Mouse (Mus musculus) liver, embryonic 11.5 days (tissue): ENCODE results near the gene Tnrc6b. TPM values are rescaled to one million over a fixed set of nuclear protein-coding genes. Genes with fewer than 3 reads are reported as not detected.

ENCODE experiments used
- ATAC-seq: fragments of 200-750 bp; cut with Nextera tagmentation; replicated peaks from 2 replicates; pipeline ENCODE4 v1.8.0; 2017; ENCODE audit warnings: moderate number of reproducible peaks, mild to moderate bottlenecking, moderate TSS enrichment, moderate library complexity; ENCODE audit not compliant: low FRiP score
- DNase-seq: peaks from one replicate; pipeline ENCODE4 v3.0.0-alpha.2; 2017; ENCODE audit warnings: low spot score
- H3K27ac ChIP-seq: fragments of 300-500 bp; sonication (generic); 2 replicates; pipeline ENCODE4 v1.5.1; 2014; ENCODE audit warnings: mild to moderate bottlenecking, low read depth, low read length, control low read depth
- H3K27me3 ChIP-seq: fragments of 300-500 bp; sonication (generic); replicated peaks from 2 replicates; pipeline ENCODE4 v1.6.1; 2014; ENCODE audit warnings: low read length, mixed read lengths; ENCODE audit not compliant: control insufficient read depth, insufficient read depth
- H3K36me3 ChIP-seq: fragments of 300-500 bp; sonication (generic); 2 replicates; pipeline ENCODE4 v1.6.1; 2014; ENCODE audit warnings: mild to moderate bottlenecking, low read length, moderate library complexity, mixed read lengths; ENCODE audit not compliant: control insufficient read depth, insufficient read depth
- H3K4me1 ChIP-seq: fragments of 300-500 bp; sonication (generic); replicated peaks from 2 replicates; pipeline ENCODE4 v1.6.1; 2014; ENCODE audit warnings: low read length, mixed read lengths; ENCODE audit not compliant: control insufficient read depth, insufficient read depth
- H3K4me2 ChIP-seq: fragments of 300-500 bp; sonication (generic); 2 replicates; pipeline ENCODE4 v1.6.1; 2014; ENCODE audit warnings: mild to moderate bottlenecking, control low read depth, moderate library complexity
- H3K4me3 ChIP-seq: fragments of 300-500 bp; sonication (generic); 2 replicates; pipeline ENCODE4 v1.5.1; 2014; ENCODE audit warnings: low read depth, low read length, control low read depth
- H3K9ac ChIP-seq: fragments of 300-500 bp; sonication (generic); 2 replicates; pipeline ENCODE4 v1.6.1; 2014; ENCODE audit warnings: low read depth, low read length, control low read depth
- H3K9me3 ChIP-seq: fragments of 300-500 bp; sonication (generic); 2 replicates; pipeline ENCODE4 v1.6.1; 2016; ENCODE audit warnings: low read length, inconsistent platforms, mixed read lengths; ENCODE audit not compliant: control insufficient read depth
- WGBS: fragments of 180-500 bp; shearing (Covaris S2); extraction: QIAGEN DNeasy Blood & Tissue Kit; methylation state at CpG from one replicate; pipeline ENCODE4 v1.1.7; 2014; 5-methylcytosine and 5-hydroxymethylcytosine counted together
- polyA plus RNA-seq: library from polyadenylated mRNA; unstranded; fragments of >200 nt; fragmentation: Nextera tagmentation; extraction: Ambion mirVana; gene quantifications from 2 replicates; pipeline ENCODE4 v1.2.1, GENCODE M21; 2014

Tnrc6b gene
- polyA plus RNA-seq, 1 experiment from 2014 or later = 18.5 TPM

- peaks cover 5% of the 10 kb centered on the region; the same call in 1 of the 2 replicates for H3K4me1 ChIP-seq
- DNase-seq (no peak), ATAC-seq (no peak)
- H3K36me3 ChIP-seq = no peaks in the 10 kb centered on the region
- H3K9ac ChIP-seq = no peak overlapping the region
- 54% methylated on average over 7 of the region's 7 CpGs for WGBS
- H3K9me3 ChIP-seq = no peaks in the 10 kb centered on the region
- no peak overlapping the region for H3K27ac ChIP-seq
- H3K4me2 ChIP-seq = no peak overlapping the region
- no peak overlapping the region for H3K4me3 ChIP-seq
- H3K27me3 ChIP-seq = peaks cover 2% of the 10 kb centered on the region
Observed at GRCm38 (mm10) chr15:80680347-80681030, 30.6 kb upstream of the Tnrc6b start.

DNA sequence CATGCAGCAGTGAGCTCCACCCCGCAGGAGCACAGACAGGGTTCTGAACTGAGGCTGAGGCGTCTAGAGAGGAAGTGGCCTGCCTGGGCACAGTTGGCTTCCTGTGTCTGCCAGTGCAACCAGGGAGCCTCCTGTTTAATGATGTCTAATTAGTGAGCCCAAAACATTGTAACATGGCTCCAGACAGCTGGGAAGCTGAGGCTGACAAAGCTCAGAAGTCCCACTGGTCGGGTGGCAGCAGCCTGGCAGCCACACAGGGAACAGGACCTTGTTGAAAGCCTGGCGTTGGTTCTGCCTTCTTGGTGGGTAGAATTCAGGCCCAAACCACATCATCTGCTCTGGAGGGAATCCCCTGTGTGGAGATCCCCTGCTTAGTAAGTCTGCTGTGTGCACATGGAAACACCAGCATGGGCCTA, 29.6 kb upstream of the Tnrc6b start:
- no peak overlapping the region for H3K27ac ChIP-seq
- H3K9me3 ChIP-seq = no peaks in the 10 kb centered on the region
- DNase-seq (no peak), ATAC-seq (no peak)
- WGBS = 58% methylated on average over 4 of the region's 4 CpGs
- H3K4me1 ChIP-seq = peaks cover 5% of the 10 kb centered on the region; the same call in 1 of the 2 replicates
- no peak overlapping the region for H3K4me3 ChIP-seq
- no peak overlapping the region for H3K9ac ChIP-seq
- H3K36me3 ChIP-seq = no peaks in the 10 kb centered on the region
- no peak overlapping the region for H3K4me2 ChIP-seq
- H3K27me3 ChIP-seq = peaks cover 3% of the 10 kb centered on the region

DNA sequence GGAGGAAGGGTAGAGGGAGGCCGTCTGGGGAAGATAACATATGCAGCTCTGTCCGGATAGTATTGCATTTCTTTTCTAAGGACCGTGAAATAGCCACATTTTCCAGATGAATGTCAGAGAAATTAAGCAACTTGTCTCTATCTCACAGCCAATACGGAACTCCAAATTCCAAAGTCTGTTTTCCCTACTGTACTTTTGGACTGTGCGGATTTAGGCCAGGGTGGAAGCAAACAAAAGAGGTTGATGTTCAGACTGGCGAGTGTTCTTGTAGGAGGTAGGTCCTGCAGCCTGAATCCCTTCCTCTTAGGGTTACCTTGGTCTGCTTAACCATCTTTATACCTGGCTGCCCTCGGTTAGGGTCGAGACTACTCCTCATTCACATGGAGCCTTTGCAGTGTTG, 28.8 kb upstream of the Tnrc6b start:
- Histone ChIP-seq H3K36me3 (no peaks in the 10 kb centered on the region), H3K9me3 (no peaks in the 10 kb centered on the region), H3K27ac (no peak overlapping the region), H3K9ac (no peak overlapping the region), H3K4me2 (no peak overlapping the region), H3K4me3 (no peak overlapping the region), H3K4me1 (peaks cover 5% of the 10 kb centered on the region; the same call in 1 of the 2 replicates), H3K27me3 (peaks cover 10% of the 10 kb centered on the region)
- ATAC-seq (no peak), DNase-seq (no peak)
- WGBS = 74% methylated on average over 8 of the region's 8 CpGs

- Histone ChIP-seq H3K9me3 (no peaks in the 10 kb centered on the region), H3K36me3 (no peaks in the 10 kb centered on the region), H3K4me2 (no peak overlapping the region), H3K27me3 (peaks cover 10% of the 10 kb centered on the region), H3K27ac (no peak overlapping the region), H3K4me1 (peaks cover 5% of the 10 kb centered on the region; the same call in 1 of the 2 replicates), H3K4me3 (no peak overlapping the region), H3K9ac (no peak overlapping the region)
- DNase-seq (no peak), ATAC-seq (no peak)
- 80% methylated on average over 6 of the region's 6 CpGs for WGBS
Observed at GRCm38 (mm10) chr15:80683151-80683550, 28.0 kb upstream of the Tnrc6b start.

DNA sequence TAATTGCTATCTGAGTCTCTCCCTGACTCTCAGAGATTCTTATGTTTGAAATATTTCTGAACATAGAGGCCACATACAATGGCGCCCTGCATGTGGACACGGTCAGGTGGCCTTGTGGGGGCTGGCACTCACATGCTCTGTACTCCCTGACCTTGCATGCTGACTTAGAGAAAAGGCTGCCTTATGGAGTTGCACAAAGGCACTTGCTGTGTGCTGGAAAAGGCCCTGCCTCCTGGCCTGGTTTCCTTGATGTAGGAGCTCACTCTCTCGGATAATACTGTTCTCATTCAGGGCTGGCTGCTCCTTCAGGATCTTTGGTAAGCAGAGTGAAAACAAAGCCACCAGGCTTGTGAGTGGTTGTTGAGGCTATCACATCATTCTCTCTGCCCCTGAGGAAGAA, 27.1 kb upstream of the Tnrc6b start:
- Histone ChIP-seq H3K9ac (no peak overlapping the region), H3K4me1 (peaks cover 5% of the 10 kb centered on the region; the same call in 1 of the 2 replicates), H3K27ac (no peak overlapping the region), H3K9me3 (no peaks in the 10 kb centered on the region), H3K36me3 (no peaks in the 10 kb centered on the region), H3K4me2 (no peak overlapping the region), H3K27me3 (peaks cover 10% of the 10 kb centered on the region), H3K4me3 (no peak overlapping the region)
- WGBS = 71% methylated on average over 3 of the region's 3 CpGs
- ATAC-seq (no peak), DNase-seq (no peak)

DNA sequence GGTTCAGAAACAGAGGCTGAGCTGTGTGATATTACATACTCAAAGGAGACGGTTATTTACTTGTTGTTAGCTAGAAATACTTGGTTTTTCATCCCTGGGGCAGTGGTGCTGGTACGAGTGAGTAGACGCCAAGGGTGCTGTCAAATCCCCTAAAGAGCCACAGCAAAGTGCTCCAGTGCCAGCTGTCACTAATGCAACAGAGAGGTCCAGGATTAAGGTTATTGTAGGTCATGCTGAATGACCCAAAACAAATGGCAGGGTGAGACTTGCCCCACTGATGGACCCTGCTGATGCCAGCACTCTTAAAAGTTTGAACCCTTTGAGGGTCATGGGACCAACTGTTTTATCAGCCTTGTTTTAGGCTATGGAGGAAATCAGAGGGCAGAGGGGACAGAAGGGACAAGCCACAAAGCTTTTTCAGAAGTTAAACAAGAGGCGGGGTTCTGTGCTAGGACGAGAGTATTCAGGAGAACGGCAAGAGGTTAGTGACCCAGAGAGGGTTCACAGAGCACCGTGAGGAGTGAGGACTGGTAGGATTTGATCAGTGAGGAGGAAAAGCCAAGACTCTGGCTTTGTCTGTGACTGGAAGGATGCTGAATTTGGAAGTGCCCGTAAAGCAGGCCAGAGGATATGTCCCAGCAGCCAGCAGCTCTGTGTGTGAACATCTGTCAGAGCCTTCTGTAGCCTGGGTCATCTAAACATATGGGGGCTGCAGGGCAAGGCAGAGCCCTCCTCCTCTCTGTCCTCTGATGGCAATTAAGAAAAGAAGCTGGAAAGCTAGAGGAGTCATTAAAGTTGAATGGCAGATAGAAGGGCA, 26.1 kb upstream of the Tnrc6b start:
- Histone ChIP-seq H3K4me2 (no peak overlapping the region), H3K4me3 (no peak overlapping the region), H3K27me3 (peaks cover 10% of the 10 kb centered on the region), H3K9me3 (no peaks in the 10 kb centered on the region), H3K9ac (no peak overlapping the region), H3K36me3 (no peaks in the 10 kb centered on the region), H3K4me1 (peaks cover 5% of the 10 kb centered on the region; the same call in 1 of the 2 replicates), H3K27ac (no peak overlapping the region)
- WGBS = 39% methylated on average over 8 of the region's 8 CpGs
- ATAC-seq (no peak), DNase-seq (no peak)

DNA sequence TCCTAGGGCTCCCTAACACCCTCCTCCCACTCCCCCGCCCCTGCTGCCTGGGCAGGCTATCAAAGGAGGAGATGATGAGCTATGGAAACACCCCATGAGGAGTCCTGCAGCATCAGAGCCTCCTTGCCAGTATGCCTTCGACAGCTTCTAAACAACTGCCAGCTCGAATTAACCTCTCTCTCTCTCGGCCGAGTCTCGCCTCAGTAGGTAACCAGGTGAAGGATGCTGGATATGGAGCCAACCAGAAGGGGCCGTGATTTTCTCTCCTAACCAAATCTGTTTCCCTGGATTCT, 25.6 kb upstream of the Tnrc6b start:
- no peak for ATAC-seq
- no peak for DNase-seq
- Histone ChIP-seq H3K4me2 (no peak overlapping the region), H3K36me3 (no peaks in the 10 kb centered on the region), H3K27me3 (peaks cover 10% of the 10 kb centered on the region), H3K4me3 (no peak overlapping the region), H3K9me3 (no peaks in the 10 kb centered on the region), H3K4me1 (peaks cover 5% of the 10 kb centered on the region; the same call in 1 of the 2 replicates), H3K27ac (no peak overlapping the region), H3K9ac (no peak overlapping the region)
- 33% methylated on average over 7 of the region's 7 CpGs for WGBS

GRCm38 (mm10) chr15:80688536-80688935, 22.6 kb upstream of the Tnrc6b start:
- ATAC-seq = no peak; the same call in 1 of the 2 replicates
- no peak overlapping the region for H3K4me3 ChIP-seq
- no peaks in the 10 kb centered on the region for H3K36me3 ChIP-seq
- no peak overlapping the region for H3K9ac ChIP-seq
- no peak overlapping the region for H3K27ac ChIP-seq
- no peak overlapping the region for H3K4me2 ChIP-seq
- DNase-seq = no peak
- H3K4me1 ChIP-seq = no peaks in the 10 kb centered on the region
- H3K9me3 ChIP-seq = no peaks in the 10 kb centered on the region
- WGBS = 31% methylated on average over 7 of the region's 7 CpGs
- peaks cover 26% of the 10 kb centered on the region for H3K27me3 ChIP-seq
